Mouse (Mus musculus) forebrain, embryonic 13.5 days (tissue): ENCODE results near the gene Sorl1. TPM values are rescaled to one million over a fixed set of nuclear protein-coding genes. Genes with fewer than 3 reads are reported as not detected.

Source experiments
- ATAC-seq: fragments of 200-750 bp; cut with Nextera tagmentation; 2 replicates; pipeline ENCODE4 v1.8.0; 2017
- H3K27ac ChIP-seq: fragments of 300-500 bp; sonication (generic); 2 replicates; pipeline ENCODE4 v1.5.1; 2015; ENCODE audit warnings: inconsistent platforms, mild to moderate bottlenecking, moderate library complexity
- H3K27me3 ChIP-seq: fragments of 300-500 bp; sonication (generic); 2 replicates; pipeline ENCODE4 v1.6.1; 2015; ENCODE audit warnings: mild to moderate bottlenecking, inconsistent platforms
- H3K36me3 ChIP-seq: fragments of 300-500 bp; sonication (generic); 2 replicates; pipeline ENCODE4 v1.6.1; 2015; ENCODE audit warnings: mild to moderate bottlenecking, inconsistent platforms; ENCODE audit not compliant: poor library complexity, severe bottlenecking
- H3K4me1 ChIP-seq: fragments of 300-500 bp; sonication (generic); 2 replicates; pipeline ENCODE4 v1.6.1; 2015; ENCODE audit warnings: inconsistent platforms
- H3K4me2 ChIP-seq: fragments of 300-500 bp; sonication (generic); 2 replicates; pipeline ENCODE4 v1.6.1; 2015; ENCODE audit warnings: inconsistent platforms, mild to moderate bottlenecking, moderate library complexity
- H3K4me3 ChIP-seq: fragments of 300-500 bp; sonication (generic); 2 replicates; pipeline ENCODE4 v1.5.1; 2015; ENCODE audit warnings: mild to moderate bottlenecking, inconsistent platforms
- H3K9ac ChIP-seq: fragments of 300-500 bp; sonication (generic); 2 replicates; pipeline ENCODE4 v1.6.1; 2015; ENCODE audit warnings: mild to moderate bottlenecking, inconsistent platforms
- H3K9me3 ChIP-seq: fragments of 300-500 bp; sonication (generic); replicated peaks from 2 replicates; pipeline ENCODE4 v1.6.1; 2016; ENCODE audit warnings: inconsistent platforms
- WGBS: fragments of 180-500 bp; shearing (Covaris S2); methylation state at CpG from one replicate; pipeline ENCODE4 v1.1.7; 2015; 5-methylcytosine and 5-hydroxymethylcytosine counted together
- polyA plus RNA-seq: library from polyadenylated mRNA; unstranded; fragments of >200 nt; fragmentation: Nextera tagmentation; extraction: Ambion mirVana; gene quantifications from 2 replicates; pipeline ENCODE4 v1.2.1, GENCODE M21; 2015

Sorl1 gene
- polyA plus RNA-seq, 1 experiment from 2014 or later = 11.5 TPM

- ATAC-seq = no peak
- no peaks in the 10 kb centered on the region for H3K4me1 ChIP-seq
- 89% methylated on average over 4 of the region's 4 CpGs for WGBS
- no peak overlapping the region for H3K27ac ChIP-seq
- H3K27me3 ChIP-seq = no peaks in the 10 kb centered on the region
- no peak overlapping the region for H3K9ac ChIP-seq
- no peaks in the 10 kb centered on the region for H3K9me3 ChIP-seq
- peaks cover 6% of the 10 kb centered on the region; the same call in 1 of the 2 replicates for H3K36me3 ChIP-seq
- no peak overlapping the region for H3K4me3 ChIP-seq
- H3K4me2 ChIP-seq = no peak overlapping the region
These were observed 40.4 kb downstream of the Sorl1 start for GRCm38 (mm10) chr9:42083661-42084067.

- H3K4me1 ChIP-seq = no peaks in the 10 kb centered on the region
- no peaks in the 10 kb centered on the region for H3K9me3 ChIP-seq
- H3K4me3 ChIP-seq = no peak overlapping the region
- no peak overlapping the region for H3K27ac ChIP-seq
- ATAC-seq = no peak
- H3K9ac ChIP-seq = no peak overlapping the region
- H3K36me3 ChIP-seq = peaks cover 6% of the 10 kb centered on the region
- no peak overlapping the region for H3K4me2 ChIP-seq
- H3K27me3 ChIP-seq = no peaks in the 10 kb centered on the region
- 93% methylated on average over 29 of the region's 29 CpGs for WGBS
These were observed 42.2 kb downstream of the Sorl1 start for GRCm38 (mm10) chr9:42081681-42082530.

- no peak overlapping the region for H3K27ac ChIP-seq
- no peaks in the 10 kb centered on the region for H3K4me1 ChIP-seq
- no peaks in the 10 kb centered on the region for H3K27me3 ChIP-seq
- no peak overlapping the region for H3K9ac ChIP-seq
- H3K4me3 ChIP-seq = no peak overlapping the region
- WGBS = 71% methylated on average over 9 of the region's 9 CpGs
- no peak overlapping the region for H3K4me2 ChIP-seq
- no peak for ATAC-seq
- peaks cover 12% of the 10 kb centered on the region for H3K36me3 ChIP-seq
- no peaks in the 10 kb centered on the region for H3K9me3 ChIP-seq
These were observed 43.4 kb downstream of the Sorl1 start for GRCm38 (mm10) chr9:42080671-42081070.

- WGBS = 81% methylated on average over 16 of the region's 16 CpGs
- H3K4me1 ChIP-seq = no peaks in the 10 kb centered on the region
- H3K9ac ChIP-seq = no peak overlapping the region
These were observed 46.8 kb downstream of the Sorl1 start for GRCm38 (mm10) chr9:42077112-42077845.

GRCm38 (mm10) chr9:42076256-42076849 lies 47.7 kb downstream of the Sorl1 start:
- 94% methylated on average over 10 of the region's 10 CpGs for WGBS
- H3K9me3 ChIP-seq = no peaks in the 10 kb centered on the region
- no peak for ATAC-seq
- H3K4me3 ChIP-seq = no peak overlapping the region
- H3K9ac ChIP-seq = no peak overlapping the region
- H3K27ac ChIP-seq = no peak overlapping the region
- H3K4me2 ChIP-seq = no peak overlapping the region
- H3K27me3 ChIP-seq = no peaks in the 10 kb centered on the region
- no peaks in the 10 kb centered on the region for H3K4me1 ChIP-seq
- peaks cover 8% of the 10 kb centered on the region for H3K36me3 ChIP-seq

More at GRCm38 (mm10) chr9:42077112-42077845, 46.8 kb downstream of the Sorl1 start:
- Histone ChIP-seq H3K27me3 (no peaks in the 10 kb centered on the region), H3K4me2 (no peak overlapping the region), H3K9me3 (no peaks in the 10 kb centered on the region), H3K36me3 (peaks cover 12% of the 10 kb centered on the region), H3K27ac (no peak overlapping the region), H3K4me3 (no peak overlapping the region)
- no peak for ATAC-seq

- no peak for ATAC-seq
- WGBS = 47% methylated on average over 2 of the region's 2 CpGs
These were observed 48.9 kb downstream of the Sorl1 start for GRCm38 (mm10) chr9:42075241-42075640.

GRCm38 (mm10) chr9:42072010-42072409 lies 52.1 kb downstream of the Sorl1 start:
- Histone ChIP-seq H3K4me1 (no peaks in the 10 kb centered on the region), H3K9ac (no peak overlapping the region), H3K36me3 (peaks cover 18% of the 10 kb centered on the region), H3K27ac (no peak overlapping the region), H3K9me3 (no peaks in the 10 kb centered on the region), H3K4me3 (no peak overlapping the region), H3K4me2 (no peak overlapping the region), H3K27me3 (no peaks in the 10 kb centered on the region)
- WGBS = 62% methylated on average over 4 of the region's 4 CpGs
- no peak for ATAC-seq

More at GRCm38 (mm10) chr9:42075241-42075640, 48.9 kb downstream of the Sorl1 start:
- Histone ChIP-seq H3K9me3 (no peaks in the 10 kb centered on the region), H3K4me2 (no peak overlapping the region), H3K27me3 (no peaks in the 10 kb centered on the region), H3K36me3 (peaks cover 13% of the 10 kb centered on the region), H3K4me3 (no peak overlapping the region), H3K27ac (no peak overlapping the region), H3K4me1 (no peaks in the 10 kb centered on the region), H3K9ac (no peak overlapping the region)

- Histone ChIP-seq H3K36me3 (peaks cover 11% of the 10 kb centered on the region), H3K27me3 (no peaks in the 10 kb centered on the region), H3K9me3 (no peaks in the 10 kb centered on the region), H3K9ac (no peak overlapping the region), H3K27ac (no peak overlapping the region), H3K4me2 (no peak overlapping the region), H3K4me1 (no peaks in the 10 kb centered on the region), H3K4me3 (no peak overlapping the region)
- WGBS = 95% methylated on average over 6 of the region's 6 CpGs
- ATAC-seq = no peak
These were observed 53.2 kb downstream of the Sorl1 start for GRCm38 (mm10) chr9:42070856-42071255.

GRCm38 (mm10) chr9:42069471-42069870 lies 54.6 kb downstream of the Sorl1 start:
- H3K4me3 ChIP-seq = no peak overlapping the region
- ATAC-seq = no peak
- no peaks in the 10 kb centered on the region for H3K27me3 ChIP-seq
- H3K36me3 ChIP-seq = peaks cover 18% of the 10 kb centered on the region
- no peaks in the 10 kb centered on the region for H3K9me3 ChIP-seq
- H3K27ac ChIP-seq = no peak overlapping the region
- no peaks in the 10 kb centered on the region for H3K4me1 ChIP-seq
- 95% methylated on average over 5 of the region's 5 CpGs for WGBS
- no peak overlapping the region for H3K4me2 ChIP-seq
- H3K9ac ChIP-seq = no peak overlapping the region

GRCm38 (mm10) chr9:42067950-42068349 lies 56.1 kb downstream of the Sorl1 start:
- no peaks in the 10 kb centered on the region for H3K9me3 ChIP-seq
- no peak overlapping the region for H3K27ac ChIP-seq
- H3K4me2 ChIP-seq = no peak overlapping the region
- no peak for ATAC-seq
- H3K4me1 ChIP-seq = no peaks in the 10 kb centered on the region
- no peak overlapping the region for H3K9ac ChIP-seq
- no peak overlapping the region for H3K4me3 ChIP-seq
- H3K27me3 ChIP-seq = no peaks in the 10 kb centered on the region
- peaks cover 33% of the 10 kb centered on the region for H3K36me3 ChIP-seq
- 77% methylated on average over 9 of the region's 9 CpGs for WGBS

GRCm38 (mm10) chr9:42065756-42066155 lies 58.3 kb downstream of the Sorl1 start:
- H3K9ac ChIP-seq = no peak overlapping the region
- H3K27me3 ChIP-seq = no peaks in the 10 kb centered on the region
- ATAC-seq = no peak
- H3K4me2 ChIP-seq = no peak overlapping the region
- H3K9me3 ChIP-seq = no peaks in the 10 kb centered on the region
- H3K36me3 ChIP-seq = peaks cover 39% of the 10 kb centered on the region
- H3K27ac ChIP-seq = no peak overlapping the region
- no peaks in the 10 kb centered on the region for H3K4me1 ChIP-seq
- H3K4me3 ChIP-seq = no peak overlapping the region
- 85% methylated on average over 1 of the region's 1 CpGs for WGBS

GRCm38 (mm10) chr9:42063391-42063790 lies 60.7 kb downstream of the Sorl1 start:
- Histone ChIP-seq H3K9ac (no peak overlapping the region), H3K4me1 (no peaks in the 10 kb centered on the region), H3K4me3 (no peak overlapping the region), H3K9me3 (no peaks in the 10 kb centered on the region), H3K4me2 (no peak overlapping the region), H3K27me3 (no peaks in the 10 kb centered on the region), H3K36me3 (peaks cover 30% of the 10 kb centered on the region), H3K27ac (no peak overlapping the region)
- WGBS = 77% methylated on average over 4 of the region's 4 CpGs
- ATAC-seq = no peak
